Mouse (Mus musculus) gastrocnemius, adult 2 months (tissue): ENCODE measurements at regions not wholly inside any gene's neighbourhood (a gene's known extent, or its start where the extent isn't known, plus 50 kb on each side); places are given as distances from the start of the nearest gene placed in this dataset.

Source experiments
- DNase-seq: peaks from one replicate; pipeline ENCODE4 v3.0.0; 2022
- H3K27ac ChIP-seq: fragments of 200-600 bp; 2 replicates; pipeline ENCODE4 v1.8.1; 2022; ENCODE audit warnings: mild to moderate bottlenecking
- H3K4me3 ChIP-seq: fragments of 200-600 bp; 2 replicates; pipeline ENCODE4 v1.8.1; 2022; ENCODE audit warnings: mild to moderate bottlenecking, moderate library complexity
- CTCF ChIP-seq: fragments of 200-600 bp; IDR thresholded peaks from 2 replicates; pipeline ENCODE4 v1.8.1; 2022; ENCODE audit warnings: antibody characterized with exemption, mild to moderate bottlenecking, moderate library complexity
- intact Hi-C: fragments of 180-260 bp; cut with DNase I; formaldehyde crosslinking; loops from one replicate; pipeline ENCODE4 v1.15.1; 2025

DNA sequence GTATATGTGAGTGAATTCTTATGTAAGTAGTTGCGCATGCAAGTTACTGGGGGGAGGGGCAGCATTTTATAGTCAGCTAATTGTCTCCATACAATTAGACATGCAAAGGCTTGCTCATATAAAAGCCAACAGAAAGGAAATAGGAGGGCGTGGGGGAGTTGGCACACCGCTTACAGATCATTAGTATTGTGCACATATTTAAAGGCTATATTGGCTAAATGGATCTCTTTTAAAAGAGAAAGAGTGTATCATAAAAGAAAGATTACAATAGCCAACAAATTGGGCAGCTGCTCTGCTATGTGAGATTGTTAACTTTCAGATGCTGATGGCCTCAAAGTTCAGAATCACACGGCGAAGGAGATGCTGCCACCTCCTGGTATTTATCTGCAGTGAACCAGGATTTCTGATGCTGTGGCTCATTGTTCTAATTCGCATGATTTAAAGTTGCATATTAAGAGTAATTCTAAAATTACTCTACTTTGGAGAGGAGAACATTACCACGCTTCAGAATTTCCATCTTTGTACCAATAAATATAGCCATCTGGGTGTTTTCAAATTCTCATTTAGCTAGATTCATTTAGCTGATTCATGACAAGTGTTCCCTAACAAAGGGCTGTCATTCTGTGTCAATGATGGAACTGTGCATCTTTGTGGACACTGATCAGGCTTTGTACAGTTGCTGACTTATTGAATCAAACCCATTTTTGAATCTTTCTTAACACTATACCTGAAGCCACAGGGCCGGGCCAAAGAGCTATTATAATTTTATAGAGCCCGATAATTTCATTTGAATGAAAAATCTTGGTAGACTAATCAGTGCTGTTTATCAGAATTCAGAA, 156.7 kb upstream of the Pdzrn3 start:
- intact Hi-C loops = loop anchor here (1.0 to 5.0 kb wide), 2 partner anchors 267 to 652 kb away; no protein-coding TSS in a partner anchor
- Histone ChIP-seq H3K27ac (no peak overlapping the region), H3K4me3 (no peak overlapping the region)
- TF ChIP-seq CTCF = peak; percentile 84
- DNase-seq = peak; percentile 28

GRCm38 (mm10) chr6:101532436-101532835, 154.7 kb upstream of the Pdzrn3 start:
- Histone ChIP-seq H3K4me3 (peak overlapping the region; percentile 60), H3K27ac (peak overlapping the region; percentile 83)
- no peak for DNase-seq
- intact Hi-C loops = loop anchor here (2.0 to 5.0 kb wide), 2 partner anchors 154 to 650 kb away; no protein-coding TSS in a partner anchor
- TF ChIP-seq CTCF = no peak

- no peak for DNase-seq
- TF ChIP-seq CTCF = no peak
- Histone ChIP-seq H3K27ac (peak overlapping the region; percentile 83), H3K4me3 (peak overlapping the region; percentile 60)
- intact Hi-C loops = loop anchor here (2.0 to 5.0 kb wide), 2 partner anchors 153 to 650 kb away; no protein-coding TSS in a partner anchor
Observed at GRCm38 (mm10) chr6:101531914-101532313, 154.2 kb upstream of the Pdzrn3 start.

- no peak for DNase-seq
- intact Hi-C loops = no loop called here
- Histone ChIP-seq H3K4me3 (no peak overlapping the region), H3K27ac (no peak overlapping the region)
- no peak for TF ChIP-seq CTCF
Observed at GRCm38 (mm10) chr6:101525129-101525528, 147.4 kb upstream of the Pdzrn3 start.

DNA sequence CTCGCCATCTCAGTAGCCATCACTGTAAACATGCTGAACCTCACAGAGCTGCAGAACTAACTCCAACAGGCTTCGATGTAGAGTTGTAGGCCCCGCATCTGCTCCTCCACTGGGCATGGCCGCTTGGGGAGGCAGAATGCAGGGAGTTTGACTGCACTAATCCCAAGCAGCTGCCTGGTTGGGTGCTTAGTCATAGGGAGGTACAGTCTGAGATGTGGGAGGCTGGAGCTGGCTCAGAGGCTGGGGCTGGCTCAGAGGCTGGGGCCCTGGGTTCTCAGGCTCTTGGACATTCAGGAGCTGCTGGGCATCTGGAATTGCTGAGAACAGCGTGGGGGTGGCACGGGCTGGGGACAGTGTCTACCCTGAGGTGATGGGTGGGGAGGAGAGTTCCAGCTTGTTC, 143.6 kb upstream of the Pdzrn3 start:
- no peak for DNase-seq
- Histone ChIP-seq H3K27ac (no peak overlapping the region), H3K4me3 (no peak overlapping the region)
- TF ChIP-seq CTCF = no peak
- intact Hi-C loops = no loop called here

- H3K4me3 ChIP-seq = no peak overlapping the region
- no peak for DNase-seq
- no peak for TF ChIP-seq CTCF
- H3K27ac ChIP-seq = no peak overlapping the region
- intact Hi-C loops = no loop called here
Observed at GRCm38 (mm10) chr6:101520755-101521154, 143.1 kb upstream of the Pdzrn3 start.

- intact Hi-C loops = no loop called here
- DNase-seq = no peak
- 0 out of 2 replicates have a peak, but pooled peaks have one; percentile 1 for TF ChIP-seq CTCF
- H3K27ac ChIP-seq = no peak overlapping the region
- no peak overlapping the region for H3K4me3 ChIP-seq
Observed at GRCm38 (mm10) chr6:101518904-101519701, 141.4 kb upstream of the Pdzrn3 start.

GRCm38 (mm10) chr6:101517584-101517983, 139.9 kb upstream of the Pdzrn3 start:
- no peak for DNase-seq
- H3K4me3 ChIP-seq = no peak overlapping the region
- H3K27ac ChIP-seq = no peak overlapping the region
- intact Hi-C loops = no loop called here
- TF ChIP-seq CTCF = no peak

DNA sequence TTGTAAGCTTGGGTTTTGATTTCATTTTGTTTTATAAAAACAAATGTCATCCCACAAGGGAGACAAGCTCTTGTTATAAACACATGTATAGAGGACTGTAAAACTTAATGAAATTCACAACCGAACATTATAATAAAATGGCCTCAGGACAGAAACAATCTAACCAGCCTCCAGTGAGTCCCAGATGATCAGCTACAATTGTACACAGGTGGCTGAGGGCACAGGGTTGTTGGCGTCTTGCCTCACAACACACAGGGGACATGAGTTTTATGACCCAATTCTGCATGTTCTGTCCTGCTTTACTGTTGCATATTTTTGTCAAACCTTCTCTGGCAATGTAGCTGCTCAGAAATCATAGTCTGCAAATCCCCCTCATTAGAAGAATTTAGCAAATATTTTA, 136.0 kb upstream of the Pdzrn3 start:
- TF ChIP-seq CTCF = no peak
- Histone ChIP-seq H3K27ac (no peak overlapping the region), H3K4me3 (no peak overlapping the region)
- intact Hi-C loops = no loop called here
- DNase-seq = no peak

- DNase-seq = no peak
- H3K4me3 ChIP-seq = no peak overlapping the region
- TF ChIP-seq CTCF = no peak
- intact Hi-C loops = no loop called here
- no peak overlapping the region for H3K27ac ChIP-seq
Observed at GRCm38 (mm10) chr6:101502149-101502548, 124.5 kb upstream of the Pdzrn3 start.

GRCm38 (mm10) chr6:101501716-101502115, 124.0 kb upstream of the Pdzrn3 start:
- no peak overlapping the region for H3K4me3 ChIP-seq
- no peak overlapping the region for H3K27ac ChIP-seq
- no peak for TF ChIP-seq CTCF
- DNase-seq = no peak
- intact Hi-C loops = no loop called here

DNA sequence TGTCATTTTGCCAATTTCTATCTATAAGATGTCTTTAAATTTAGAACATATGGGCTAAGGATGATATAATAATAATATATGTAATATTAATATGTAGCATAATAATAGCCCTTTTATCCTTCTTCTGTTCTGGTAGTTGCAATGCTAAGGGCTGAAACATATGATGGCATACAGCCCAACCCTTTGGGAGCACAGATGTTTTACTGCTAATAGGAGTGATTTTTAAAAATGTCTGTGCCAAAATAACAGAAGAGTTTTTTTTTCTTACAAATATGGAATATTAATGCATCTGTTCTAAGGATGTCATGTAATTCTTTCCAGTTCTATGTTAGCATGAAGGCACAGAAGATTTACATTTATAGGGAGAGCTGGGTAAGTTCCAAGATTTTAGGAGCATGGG, 122.5 kb upstream of the Pdzrn3 start:
- Histone ChIP-seq H3K4me3 (no peak overlapping the region), H3K27ac (no peak overlapping the region)
- DNase-seq = no peak
- intact Hi-C loops = no loop called here
- TF ChIP-seq CTCF = no peak

DNA sequence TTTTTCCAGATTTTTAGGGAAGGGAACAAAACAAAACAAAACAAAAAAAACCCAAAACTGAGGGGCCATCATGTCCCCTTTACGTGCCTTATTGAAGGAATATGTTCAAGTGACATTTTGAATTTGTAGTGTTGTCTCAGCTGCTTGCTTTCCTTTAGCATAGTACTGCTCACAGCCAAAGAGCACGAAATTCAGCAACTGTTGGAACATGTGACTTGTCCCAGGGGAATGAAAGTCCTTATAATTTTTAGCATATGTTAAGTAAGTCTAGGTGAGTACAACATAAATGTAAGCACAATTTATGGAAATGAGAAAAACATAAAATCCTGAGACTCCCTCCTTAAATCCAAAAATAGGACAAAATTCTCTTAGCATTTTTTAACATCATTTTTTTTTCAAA, 110.8 kb upstream of the Pdzrn3 start:
- H3K4me3 ChIP-seq = no peak overlapping the region
- TF ChIP-seq CTCF = no peak
- intact Hi-C loops = no loop called here
- DNase-seq = no peak
- H3K27ac ChIP-seq = no peak overlapping the region
